Mouse (Mus musculus) monocyte, adult 5-6 weeks (primary cell): ENCODE data around the gene Gm14296. TPM values are rescaled to one million over a fixed set of nuclear protein-coding genes. Genes with fewer than 3 reads are reported as not detected.
"Not testable (repeated sequence)": the region's sequence is repeated elsewhere in the genome, so short reads cannot be mapped to it uniquely, and the experiment has no call there.

Source experiments
- ATAC-seq: fragments of 153-309, 156-312 bp; replicated peaks from 2 replicates; pipeline ENCODE4 v1.8.0; 2017; ENCODE audit warnings: mild to moderate bottlenecking; ENCODE audit not compliant: low TSS enrichment, insufficient number of reproducible peaks, severe bottlenecking, poor library complexity, low FRiP score
- total RNA-seq: library from RNA; stranded (forward); fragments of 200-1000, 200-491, 200-594 nt; gene quantifications from 3 replicates; pipeline ENCODE4 v1.2.3, GENCODE M21; 2017

The Gm14296 gene
- 0.67 to 3.2 TPM (median 2.6 TPM) in 3 replicates for total RNA-seq

GRCm38 (mm10) chr2:176927709-176928108, at the start of gene Gm14296:
Gm14296 (minus strand) TSS chr2:176927809.
- not testable (repeated sequence) for ATAC-seq

DNA sequence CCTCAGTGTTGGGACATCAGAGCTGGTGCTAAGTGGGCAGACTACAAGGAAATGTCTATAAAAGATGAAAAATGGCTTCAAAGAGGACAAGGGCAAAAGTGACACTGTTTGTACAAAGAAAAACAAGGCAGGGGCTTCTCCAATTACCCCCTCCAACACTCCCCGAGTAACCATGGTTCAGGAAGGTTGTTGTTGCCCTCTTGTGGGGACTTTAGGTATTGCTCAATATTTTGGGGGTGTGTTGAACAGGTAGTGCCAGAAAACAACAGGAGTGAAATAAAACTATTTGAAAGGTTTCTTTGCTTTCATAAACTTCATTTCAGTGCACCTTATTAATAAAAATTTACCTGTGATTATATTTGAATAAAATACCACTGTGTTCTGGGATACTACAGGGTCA, 22.1 kb downstream of the Gm14296 start:
- not testable (repeated sequence) for ATAC-seq

Other genes starting within 250 kb of the Gm14296 start
- gene Gm14305, start 219.5 kb downstream of the Gm14296 start, total RNA-seq: 1.1 to 14.1 TPM (median 1.4 TPM) in 3 replicates
- 2.2 to 6.0 TPM in 2 of 3 replicates, not detected in the other for gene Gm14295, start 129.2 kb downstream of the Gm14296 start, total RNA-seq
- not detected in 3 replicates for gene Gm14408, start 96.7 kb downstream of the Gm14296 start, total RNA-seq
- 6.7 to 18.4 TPM in 2 of 3 replicates, not detected in the other for gene Gm14419, start 73.1 kb upstream of the Gm14296 start, total RNA-seq
- 0.78 TPM in 1 of 3 replicates, not detected in the others for gene Gm14401, start 146.5 kb upstream of the Gm14296 start, total RNA-seq